8 mouse cellular contexts compared by ENCODE assay signal in the genomic region with DNA sequence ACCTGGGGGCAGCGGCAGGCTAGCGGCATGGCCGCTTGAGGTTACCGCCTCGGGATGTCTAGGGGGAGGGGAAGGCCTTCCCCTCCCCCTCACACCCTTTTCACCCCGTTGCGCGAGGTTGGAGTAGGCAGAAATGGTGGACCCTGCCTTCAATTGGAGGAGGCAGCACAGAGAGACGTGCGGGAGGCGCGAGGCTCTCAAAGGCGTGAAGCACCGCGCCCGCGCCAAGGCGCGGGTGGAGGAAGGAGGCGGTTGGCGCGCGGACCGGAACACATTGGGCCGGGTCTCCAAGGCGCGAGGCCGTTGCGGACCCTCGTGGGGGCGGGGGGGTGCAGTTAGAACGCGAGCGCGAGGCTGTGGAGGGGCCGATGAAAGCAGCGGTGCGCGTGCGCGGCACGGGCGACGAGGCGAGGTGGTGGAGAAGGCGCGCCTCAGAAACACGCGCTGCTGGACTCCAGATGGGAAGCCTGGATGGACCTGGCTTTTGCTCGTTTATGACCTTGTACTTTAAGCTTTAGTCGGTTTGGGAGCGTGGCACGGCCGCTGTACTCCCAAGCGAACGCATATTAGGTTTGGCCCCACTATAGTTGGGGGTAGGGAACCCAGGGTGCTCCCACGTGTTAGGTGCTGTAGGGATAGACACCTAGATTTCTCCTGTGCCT. TPM values are rescaled to one million over a fixed set of nuclear protein-coding genes. Genes with fewer than 3 reads are reported as not detected.
A peak's percentile ranks its signal among the peaks of the same experiment; 100 is the strongest.
DNase-seq lines count a peak whose midpoint lies in the region; ATAC-seq and TF ChIP-seq lines count a peak whose summit lies in the region.

No protein-coding gene starts in this region.

- peaks cover 58% of the 10 kb centered on the region for H3K4me1 ChIP-seq in E14TG2a.4 (replicated peaks; ENCODE audit: low read depth, low read length)
- H3K4me1 ChIP-seq in heart, embryonic 15.5 days (replicated peaks): peaks cover 21% of the 10 kb centered on the region
- H3K4me1 ChIP-seq in liver, embryonic 16.5 days (ENCODE audit: control insufficient read depth, low read depth, low read length): peaks cover 18% of the 10 kb centered on the region
- H3K4me1 ChIP-seq in neural tube, embryonic 12.5 days: peaks cover 20% of the 10 kb centered on the region

- H3K4me2 ChIP-seq in heart, embryonic 15.5 days: peak overlapping the region; percentile 88
- peak overlapping the region; percentile 86 for H3K4me2 ChIP-seq in liver, embryonic 16.5 days (ENCODE audit: low read depth, low read length)
- H3K4me2 ChIP-seq in neural tube, embryonic 12.5 days (replicated peaks): peak overlapping the region; percentile 83

- no peaks in the 10 kb centered on the region for H3K9me3 ChIP-seq in E14TG2a.4 (ENCODE audit: low read length)
- H3K9me3 ChIP-seq in heart, embryonic 15.5 days (replicated peaks): no peaks in the 10 kb centered on the region
- H3K9me3 ChIP-seq in liver, embryonic 16.5 days (replicated peaks; ENCODE audit: control insufficient read depth, low read length): no peaks in the 10 kb centered on the region
- H3K9me3 ChIP-seq in neural tube, embryonic 12.5 days: no peaks in the 10 kb centered on the region

- peak overlapping the region; percentile 95 for H3K27ac ChIP-seq in heart, embryonic 15.5 days
- peak overlapping the region; percentile 91 for H3K27ac ChIP-seq in liver, embryonic 16.5 days (ENCODE audit: low read length)
- peak overlapping the region; percentile 96 for H3K27ac ChIP-seq in neural tube, embryonic 12.5 days

- under 1% methylated on average over 57 of the region's 57 CpGs for WGBS in heart, embryonic 15.5 days
- WGBS in liver, embryonic 16.5 days (ENCODE audit: insufficient replicate concordance): under 1% methylated on average over 57 of the region's 57 CpGs
- under 1% methylated on average over 57 of the region's 57 CpGs for WGBS in neural tube, embryonic 12.5 days

- H3K9ac ChIP-seq in heart, embryonic 15.5 days: peak overlapping the region; percentile 93
- peak overlapping the region; percentile 93 for H3K9ac ChIP-seq in liver, embryonic 16.5 days (ENCODE audit: low read depth, low read length)
- H3K9ac ChIP-seq in neural tube, embryonic 12.5 days: peak overlapping the region; percentile 84

- ATAC-seq in erythroid progenitor cell, adult 5-6 weeks (replicated peaks; ENCODE audit: low FRiP score, poor library complexity, severe bottlenecking): peak; percentile 49
- peak; percentile 55 for ATAC-seq in heart, embryonic 15.5 days (replicated peaks; ENCODE audit: insufficient number of reproducible peaks, insufficient read depth, low FRiP score, low read depth)
- peak; percentile 12 for ATAC-seq in liver, embryonic 16.5 days (ENCODE audit: low read depth)
- ATAC-seq in neural tube, embryonic 12.5 days (ENCODE audit: low FRiP score, low read depth): peak; percentile 59

- no peaks in the 10 kb centered on the region for H3K27me3 ChIP-seq in E14TG2a.4 (ENCODE audit: insufficient read depth, low read length)
- no peaks in the 10 kb centered on the region for H3K27me3 ChIP-seq in heart, embryonic 15.5 days
- no peaks in the 10 kb centered on the region for H3K27me3 ChIP-seq in liver, embryonic 16.5 days (ENCODE audit: control insufficient read depth, insufficient read depth, low read depth, low read length)
- peaks cover 7% of the 10 kb centered on the region; the same call in 1 of the 2 replicates for H3K27me3 ChIP-seq in neural tube, embryonic 12.5 days (replicated peaks)

- TF ChIP-seq CTCF in E14TG2a.4 (conservative IDR thresholded peaks at IDR 0.05; ENCODE audit: low read length): no peak

- DNase-seq in c-Kit-negative CD71-positive TER-119-positive erythroid progenitor cells, embryonic 14.5 days (ENCODE audit: low read depth, low spot score): peak; percentile 35
- DNase-seq in kidney, postnatal 36 days: peak; percentile 53 to 77
- DNase-seq in testis, postnatal 14 days (ENCODE audit: low spot score): peak; percentile 88

- H3K36me3 ChIP-seq in E14TG2a.4 (ENCODE audit: insufficient read depth, low read length): peaks cover 39% of the 10 kb centered on the region
- no peaks in the 10 kb centered on the region for H3K36me3 ChIP-seq in heart, embryonic 15.5 days
- H3K36me3 ChIP-seq in liver, embryonic 16.5 days (ENCODE audit: control insufficient read depth, insufficient read depth): no peaks in the 10 kb centered on the region; the same call in 1 of the 2 replicates
- H3K36me3 ChIP-seq in neural tube, embryonic 12.5 days: no peaks in the 10 kb centered on the region

- peak overlapping the region; percentile 99 for H3K4me3 ChIP-seq in E14TG2a.4 (replicated peaks; ENCODE audit: low read length)
- H3K4me3 ChIP-seq in heart, embryonic 15.5 days: peak overlapping the region; percentile 94
- peak overlapping the region; percentile 85 for H3K4me3 ChIP-seq in liver, embryonic 16.5 days (ENCODE audit: low read depth, low read length)
- peak overlapping the region; percentile 88 for H3K4me3 ChIP-seq in neural tube, embryonic 12.5 days

RNA-seq across cellular contexts. Expression of a gene that starts 0.6 kb away (rescaled TPM):
- total RNA-seq in erythroid progenitor cell, adult 5-6 weeks (2015; ENCODE audit: low replicate concordance): 34.2 and 49.9 TPM in 2 replicates
- 89.8 and 92.8 TPM in 2 replicates for total RNA-seq in erythroid progenitor cell, adult 5-6 weeks (2017; ENCODE audit: low replicate concordance)
- 56.5 and 71.8 TPM in 2 replicates for polyA plus RNA-seq in heart, embryonic 15.5 days (2015; fragmentation: Nextera tagmentation; extraction: Ambion mirVana)
- polyA plus RNA-seq in liver, embryonic 16.5 days (2015; fragmentation: Nextera tagmentation; extraction: Ambion mirVana): 42.7 and 43.6 TPM in 2 replicates
- 89.2 and 92.3 TPM in 2 replicates for polyA plus RNA-seq in neural tube, embryonic 12.5 days (2016; fragmentation: Nextera tagmentation; extraction: Ambion mirVana)

RNA-seq across cellular contexts. Expression of a gene that starts 26.0 kb away (rescaled TPM):
- 0.36 TPM in 1 of 2 replicates, not detected in the other for total RNA-seq in erythroid progenitor cell, adult 5-6 weeks (2015; ENCODE audit: low replicate concordance)
- total RNA-seq in erythroid progenitor cell, adult 5-6 weeks (2017; ENCODE audit: low replicate concordance): not detected in 2 replicates
- 30.9 and 31.0 TPM in 2 replicates for polyA plus RNA-seq in heart, embryonic 15.5 days (2015; fragmentation: Nextera tagmentation; extraction: Ambion mirVana)
- polyA plus RNA-seq in liver, embryonic 16.5 days (2015; fragmentation: Nextera tagmentation; extraction: Ambion mirVana): 6.2 and 6.8 TPM in 2 replicates
- 13.0 and 13.5 TPM in 2 replicates for polyA plus RNA-seq in neural tube, embryonic 12.5 days (2016; fragmentation: Nextera tagmentation; extraction: Ambion mirVana)

RNA-seq across cellular contexts. Expression of a gene that starts 46.2 kb away (rescaled TPM):
- 1.7 TPM in 1 of 2 replicates, not detected in the other for total RNA-seq in erythroid progenitor cell, adult 5-6 weeks (2015; ENCODE audit: low replicate concordance)
- total RNA-seq in erythroid progenitor cell, adult 5-6 weeks (2017; ENCODE audit: low replicate concordance): 0.26 TPM in 1 of 2 replicates, not detected in the other
- polyA plus RNA-seq in heart, embryonic 15.5 days (2015; fragmentation: Nextera tagmentation; extraction: Ambion mirVana): 33.1 and 213 TPM in 2 replicates
- 118 and 119 TPM in 2 replicates for polyA plus RNA-seq in liver, embryonic 16.5 days (2015; fragmentation: Nextera tagmentation; extraction: Ambion mirVana)
- 4.1 and 4.2 TPM in 2 replicates for polyA plus RNA-seq in neural tube, embryonic 12.5 days (2016; fragmentation: Nextera tagmentation; extraction: Ambion mirVana)

Comparison
In these comparisons a context has a peak if more than half of its experiments do, and no peak if none do; other contexts are left out.
1. Peak in every context shown above with its lines: DNase-seq, ATAC-seq, H3K4me3 ChIP-seq and H3K27ac ChIP-seq.
2. DNase-seq: peak in every context shown above with its lines; median percentile 88 in testis, postnatal 14 days; 65 in kidney, postnatal 36 days; 35 in c-Kit-negative CD71-positive TER-119-positive erythroid progenitor cells, embryonic 14.5 days.